Mouse (Mus musculus) heart, adult 2 months (tissue): ENCODE data around the gene Gucy2g.

Experiments used
- CTCF ChIP-seq: fragments of 200-600 bp; IDR thresholded peaks from 2 replicates; pipeline ENCODE4 v1.8.1; 2022; ENCODE audit warnings: antibody characterized with exemption, mild to moderate bottlenecking, moderate library complexity
- EP300 ChIP-seq: fragments of 200-500 bp; IDR thresholded peaks from 2 replicates; pipeline ENCODE4 v1.6.1; 2011; ENCODE audit warnings: low read depth, low read length, control low read depth; ENCODE audit not compliant: insufficient read depth

- no peak for TF ChIP-seq CTCF
- no peak for TF ChIP-seq EP300
Measured at GRCm38 (mm10) chr19:55257656-55258375, 16.8 kb upstream of the Gucy2g start.
